Mouse (Mus musculus) midbrain, embryonic 12.5 days (tissue): ENCODE data around the gene Kctd6. TPM values are rescaled to one million over a fixed set of nuclear protein-coding genes. Genes with fewer than 3 reads are reported as not detected.
"Not testable (repeated sequence)": the region's sequence is repeated elsewhere in the genome, so short reads cannot be mapped to it uniquely, and the experiment has no call there.

ENCODE experiments used
- ATAC-seq: fragments of 200-750 bp; cut with Nextera tagmentation; 2 replicates; pipeline ENCODE4 v1.8.0; 2017; ENCODE audit warnings: low read depth, moderate TSS enrichment, moderate library complexity; ENCODE audit not compliant: low FRiP score
- H3K27ac ChIP-seq: fragments of 300-500 bp; sonication (generic); replicated peaks from 2 replicates; pipeline ENCODE4 v1.5.1; 2016; ENCODE audit warnings: mild to moderate bottlenecking
- H3K27me3 ChIP-seq: fragments of 300-500 bp; sonication (generic); 2 replicates; pipeline ENCODE4 v1.6.1; 2016; ENCODE audit warnings: mild to moderate bottlenecking
- H3K36me3 ChIP-seq: fragments of 300-500 bp; sonication (generic); 2 replicates; pipeline ENCODE4 v1.6.1; 2016
- H3K4me1 ChIP-seq: fragments of 300-500 bp; sonication (generic); 2 replicates; pipeline ENCODE4 v1.6.1; 2016
- H3K4me2 ChIP-seq: fragments of 300-500 bp; sonication (generic); replicated peaks from 2 replicates; pipeline ENCODE4 v1.6.1; 2016; ENCODE audit warnings: mild to moderate bottlenecking, moderate library complexity
- H3K4me3 ChIP-seq: fragments of 300-500 bp; sonication (generic); 2 replicates; pipeline ENCODE4 v1.5.1; 2016; ENCODE audit warnings: mild to moderate bottlenecking
- H3K9ac ChIP-seq: fragments of 300-500 bp; sonication (generic); replicated peaks from 2 replicates; pipeline ENCODE4 v1.6.1; 2016; ENCODE audit warnings: mild to moderate bottlenecking, moderate library complexity
- H3K9me3 ChIP-seq: fragments of 300-500 bp; sonication (generic); 2 replicates; pipeline ENCODE4 v1.6.1; 2016; ENCODE audit warnings: mild to moderate bottlenecking
- whole genome bisulfite sequencing: fragments of 180-500 bp; shearing (Covaris S2); methylation state at CpG from one replicate; pipeline ENCODE4 v1.1.7; 2016; 5-methylcytosine and 5-hydroxymethylcytosine counted together
- polyA plus RNA-seq: library from polyadenylated mRNA; unstranded; fragments of >200 nt; fragmentation: Nextera tagmentation; extraction: Ambion mirVana; gene quantifications from 2 replicates; pipeline ENCODE4 v1.2.1, GENCODE M21; 2016

Kctd6 gene
- 9.1 and 9.2 TPM in 2 replicates for polyA plus RNA-seq

- 1% methylated on average over 32 of the region's 49 CpGs for WGBS
- peak within 1 kb of the TSS; percentile 83 for H3K27ac ChIP-seq
- peaks cover 21% of the 10 kb centered on the region for H3K4me1 ChIP-seq
- H3K27me3 ChIP-seq = peaks cover 37% of the 10 kb centered on the region
- ATAC-seq = peak; percentile 96
- H3K9me3 ChIP-seq = no peaks in the 10 kb centered on the region
- H3K4me2 ChIP-seq = peak within 1 kb of the TSS; percentile 74
- H3K9ac ChIP-seq = peak within 1 kb of the TSS; percentile 83
- H3K4me3 ChIP-seq = peak within 1 kb of the TSS; percentile 67
- no peaks in the 10 kb centered on the region for H3K36me3 ChIP-seq
Measured at GRCm38 (mm10) chr14:8213803-8214224, at the start of gene Kctd6. Kctd6 (plus strand) TSS chr14:8214140.

- no peaks in the 10 kb centered on the region for H3K27me3 ChIP-seq
- no peaks in the 10 kb centered on the region for H3K4me1 ChIP-seq
- H3K9me3 ChIP-seq = no peaks in the 10 kb centered on the region
- peaks cover 81% of the 10 kb centered on the region for H3K36me3 ChIP-seq
- no peak overlapping the region for H3K4me3 ChIP-seq
- H3K4me2 ChIP-seq = no peak overlapping the region
- no peak overlapping the region for H3K9ac ChIP-seq
- no peak for ATAC-seq
- H3K27ac ChIP-seq = no peak overlapping the region
- WGBS = 85% methylated on average over 7 of the region's 7 CpGs
Measured at GRCm38 (mm10) chr14:8164463-8164862, 49.5 kb upstream of the Kctd6 start.

- under 1% methylated on average over 63 of the region's 64 CpGs for WGBS
- peak; percentile 100 for ATAC-seq
- Histone ChIP-seq H3K4me1 (peaks cover 9% of the 10 kb centered on the region), H3K36me3 (peaks cover 30% of the 10 kb centered on the region), H3K9me3 (no peaks in the 10 kb centered on the region), H3K27me3 (no peaks in the 10 kb centered on the region), H3K4me3 (peak within 1 kb of the TSS; percentile 93), H3K4me2 (peak within 1 kb of the TSS; percentile 67), H3K27ac (peak within 1 kb of the TSS; percentile 81), H3K9ac (peak within 1 kb of the TSS; percentile 87)
Measured at GRCm38 (mm10) chr14:8172507-8173410, 41.2 kb upstream of the Kctd6 start, which contains the start of gene Pdhb. Pdhb (minus strand) TSS chr14:8173025.

- peak overlapping the region; percentile 27 for H3K27ac ChIP-seq
- H3K36me3 ChIP-seq = peaks cover 21% of the 10 kb centered on the region
- H3K4me1 ChIP-seq, H3K27me3 ChIP-seq, ATAC-seq, H3K9me3 ChIP-seq: not testable (repeated sequence)
- peak overlapping the region; percentile 93 for H3K4me3 ChIP-seq
- WGBS = 31% methylated on average over 7 of the region's 7 CpGs
- peak overlapping the region; percentile 67 for H3K4me2 ChIP-seq
- H3K9ac ChIP-seq = peak overlapping the region; percentile 12
Measured at GRCm38 (mm10) chr14:8173542-8174250, 40.2 kb upstream of the Kctd6 start.

GRCm38 (mm10) chr14:8174634-8175033, 39.3 kb upstream of the Kctd6 start:
- H3K4me3 ChIP-seq = no peak overlapping the region
- no peak overlapping the region for H3K4me2 ChIP-seq
- no peak overlapping the region for H3K9ac ChIP-seq
- H3K4me1 ChIP-seq = peaks cover 9% of the 10 kb centered on the region
- no peaks in the 10 kb centered on the region for H3K9me3 ChIP-seq
- no peaks in the 10 kb centered on the region for H3K27me3 ChIP-seq
- peaks cover 11% of the 10 kb centered on the region for H3K36me3 ChIP-seq
- WGBS = 77% methylated on average over 5 of the region's 5 CpGs
- no peak for ATAC-seq
- H3K27ac ChIP-seq = no peak overlapping the region

- no peak overlapping the region for H3K9ac ChIP-seq
- no peak for ATAC-seq
- no peak overlapping the region for H3K4me3 ChIP-seq
- H3K27ac ChIP-seq = no peak overlapping the region
- no peak overlapping the region for H3K4me2 ChIP-seq
- H3K36me3 ChIP-seq = no peaks in the 10 kb centered on the region
- 60% methylated on average over 5 of the region's 5 CpGs for WGBS
- no peaks in the 10 kb centered on the region for H3K9me3 ChIP-seq
- H3K4me1 ChIP-seq = peaks cover 9% of the 10 kb centered on the region
- no peaks in the 10 kb centered on the region for H3K27me3 ChIP-seq
Measured at GRCm38 (mm10) chr14:8176251-8176650, 37.7 kb upstream of the Kctd6 start.

GRCm38 (mm10) chr14:8180371-8181035, 33.4 kb upstream of the Kctd6 start:
- H3K4me3 ChIP-seq = no peak overlapping the region
- no peak overlapping the region for H3K9ac ChIP-seq
- H3K36me3 ChIP-seq = no peaks in the 10 kb centered on the region
- H3K4me2 ChIP-seq = no peak overlapping the region
- H3K9me3 ChIP-seq = 0 out of 2 replicates have a peak, but pooled peaks cover 3% of the 10 kb centered on the region
- no peaks in the 10 kb centered on the region for H3K4me1 ChIP-seq
- H3K27me3 ChIP-seq = no peaks in the 10 kb centered on the region
- H3K27ac ChIP-seq = no peak overlapping the region
- no peak for ATAC-seq
- 68% methylated on average over 4 of the region's 4 CpGs for WGBS

GRCm38 (mm10) chr14:8183330-8183729, 30.6 kb upstream of the Kctd6 start:
- no peak for ATAC-seq
- Histone ChIP-seq H3K27ac (no peak overlapping the region), H3K36me3 (no peaks in the 10 kb centered on the region), H3K4me2 (no peak overlapping the region), H3K4me1 (no peaks in the 10 kb centered on the region), H3K4me3 (no peak overlapping the region), H3K9ac (no peak overlapping the region), H3K27me3 (no peaks in the 10 kb centered on the region), H3K9me3 (0 out of 2 replicates have a peak, but pooled peaks cover 3% of the 10 kb centered on the region)
- WGBS = 62% methylated on average over 3 of the region's 3 CpGs

GRCm38 (mm10) chr14:8186278-8187045, 27.5 kb upstream of the Kctd6 start:
- Histone ChIP-seq H3K4me2 (no peak overlapping the region), H3K36me3 (no peaks in the 10 kb centered on the region), H3K9ac (no peak overlapping the region), H3K9me3 (0 out of 2 replicates have a peak, but pooled peaks cover 3% of the 10 kb centered on the region), H3K4me1 (no peaks in the 10 kb centered on the region), H3K27ac (no peak overlapping the region), H3K27me3 (no peaks in the 10 kb centered on the region), H3K4me3 (no peak overlapping the region)
- no peak for ATAC-seq
- WGBS = 91% methylated on average over 6 of the region's 6 CpGs

- no peaks in the 10 kb centered on the region for H3K4me1 ChIP-seq
- no peak overlapping the region for H3K9ac ChIP-seq
- H3K36me3 ChIP-seq = no peaks in the 10 kb centered on the region
- H3K27ac ChIP-seq = no peak overlapping the region
- ATAC-seq = no peak
- H3K9me3 ChIP-seq = no peaks in the 10 kb centered on the region
- WGBS = 92% methylated on average over 3 of the region's 3 CpGs
- no peak overlapping the region for H3K4me3 ChIP-seq
- H3K27me3 ChIP-seq = no peaks in the 10 kb centered on the region
- no peak overlapping the region for H3K4me2 ChIP-seq
Measured at GRCm38 (mm10) chr14:8190556-8190955, 23.4 kb upstream of the Kctd6 start.

GRCm38 (mm10) chr14:8191331-8191965, 22.5 kb upstream of the Kctd6 start:
- H3K9ac ChIP-seq = no peak overlapping the region
- WGBS = 67% methylated on average over 12 of the region's 12 CpGs

More at GRCm38 (mm10) chr14:8191331-8191965, 22.5 kb upstream of the Kctd6 start:
- H3K4me1 ChIP-seq = no peaks in the 10 kb centered on the region
- H3K4me2 ChIP-seq = no peak overlapping the region
- no peaks in the 10 kb centered on the region for H3K36me3 ChIP-seq
- no peaks in the 10 kb centered on the region for H3K27me3 ChIP-seq
- H3K4me3 ChIP-seq = no peak overlapping the region
- H3K9me3 ChIP-seq = no peaks in the 10 kb centered on the region
- no peak for ATAC-seq
- no peak overlapping the region for H3K27ac ChIP-seq
